Comparison of ENCODE assay signal across 8 mouse cellular contexts in the genomic region with DNA sequence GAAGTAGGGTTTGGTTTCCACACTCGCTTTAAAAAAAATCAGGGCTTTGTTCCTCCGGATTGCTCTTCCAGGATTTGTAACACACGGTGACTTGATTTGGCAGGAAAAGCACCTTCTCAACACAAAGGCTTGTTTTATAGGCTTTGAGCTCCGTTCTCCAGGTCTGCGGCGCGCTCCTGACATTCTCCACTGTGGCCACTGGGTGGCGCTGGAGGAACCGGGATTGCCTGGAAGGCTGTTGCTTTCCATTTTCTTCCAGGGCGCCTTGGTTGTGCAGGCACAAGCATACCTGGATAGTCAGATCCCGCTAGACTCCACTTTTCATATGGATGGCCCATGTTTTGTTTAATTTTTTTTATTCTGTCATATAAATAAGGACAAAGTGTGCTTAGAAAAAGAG. TPM values are rescaled to one million over a fixed set of nuclear protein-coding genes. Genes with fewer than 3 reads are reported as not detected.
DNase-seq lines count a peak whose midpoint lies in the region; ATAC-seq lines count a peak whose summit lies in the region.

No protein-coding gene starts in this region.

- peak overlapping the region; percentile 37; the same call in 1 of the 2 replicates for H3K4me2 ChIP-seq in hindbrain, embryonic 13.5 days

- no peak overlapping the region for H3K9ac ChIP-seq in hindbrain, embryonic 13.5 days

- no peaks in the 10 kb centered on the region for H3K36me3 ChIP-seq in hindbrain, embryonic 13.5 days

- peak; percentile 79 for DNase-seq in R1 (ENCODE audit: low read depth, low spot score)
- DNase-seq in cerebellum, postnatal 14 days, result peak; percentile 95
- peak; percentile 94 to 95 for DNase-seq in frontal cortex, postnatal 25 days (ENCODE audit: low spot score in 2 of 2)
- peak; percentile 77 for DNase-seq in left cerebral cortex, adult 11 months (ENCODE audit: low spot score)
- peak; percentile 95 for DNase-seq in right cerebral cortex, postnatal 4 days
- DNase-seq in yolk sac, embryonic 10.5 days (ENCODE audit: low spot score), result peak; percentile 62

- H3K27me3 ChIP-seq in hindbrain, embryonic 13.5 days, result peaks cover 24% of the 10 kb centered on the region

- peak; percentile 56; the same call in 1 of the 2 replicates for ATAC-seq in hindbrain, embryonic 13.5 days (ENCODE audit: low FRiP score)
- ATAC-seq in megakaryocyte-erythroid progenitor cell, adult 5-6 weeks (replicated peaks; ENCODE audit: low FRiP score, low TSS enrichment, poor library complexity, severe bottlenecking), result peak; percentile 73

- no peak overlapping the region for H3K27ac ChIP-seq in hindbrain, embryonic 13.5 days

- no peaks in the 10 kb centered on the region for H3K9me3 ChIP-seq in hindbrain, embryonic 13.5 days

- no peaks in the 10 kb centered on the region; the same call in 1 of the 2 replicates for H3K4me1 ChIP-seq in hindbrain, embryonic 13.5 days (replicated peaks)

- WGBS in hindbrain, embryonic 13.5 days, result 9% methylated on average over 11 of the region's 11 CpGs

- H3K4me3 ChIP-seq in hindbrain, embryonic 13.5 days, result no peak overlapping the region

RNA-seq across cellular contexts. Expression of a gene that starts 29.7 kb away (rescaled TPM):
- polyA plus RNA-seq in hindbrain, embryonic 13.5 days (2015; fragmentation: Nextera tagmentation; extraction: Ambion mirVana), result 41.0 and 41.4 TPM in 2 replicates
- 11.8 and 12.6 TPM in 2 replicates for total RNA-seq in megakaryocyte-erythroid progenitor cell, adult 5-6 weeks (2014; fragmentation: Nextera tagmentation)
- total RNA-seq in megakaryocyte-erythroid progenitor cell, adult 5-6 weeks (2017), result 25.0 and 26.7 TPM in 2 replicates
